Mouse (Mus musculus) layer of hippocampus, adult 18-20 months (tissue): ENCODE measurements at regions not wholly inside any gene's neighbourhood (a gene's known extent, or its start where the extent isn't known, plus 50 kb on each side); places are given as distances from the start of the nearest gene placed in this dataset.

Experiments used
- DNase-seq, 2 experiments: peaks; one replicate each; pipeline ENCODE4 v3.0.0; 2022; ENCODE audit warnings: low spot score in 2 of 2

DNA sequence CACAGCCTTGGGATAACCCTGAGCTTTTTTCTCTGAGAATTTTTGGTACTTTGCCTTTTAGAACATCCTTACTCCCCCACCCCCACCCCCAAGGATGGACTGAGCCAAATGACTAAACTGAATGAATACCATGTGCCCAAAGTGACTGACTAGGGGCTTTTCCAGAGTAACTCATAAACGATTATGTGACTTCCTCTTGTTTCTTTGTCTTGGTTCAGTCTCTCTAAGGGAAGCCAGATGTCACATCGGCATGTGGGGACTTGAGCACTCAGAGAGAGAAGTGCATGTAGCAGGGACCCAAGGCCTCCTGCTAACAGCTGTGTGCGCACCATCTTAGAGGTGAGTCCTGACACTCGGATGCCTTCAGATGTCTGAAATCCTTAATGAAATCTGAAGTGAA lies 63.8 kb upstream of the Gm47985 start:
- no peak for DNase-seq

DNA sequence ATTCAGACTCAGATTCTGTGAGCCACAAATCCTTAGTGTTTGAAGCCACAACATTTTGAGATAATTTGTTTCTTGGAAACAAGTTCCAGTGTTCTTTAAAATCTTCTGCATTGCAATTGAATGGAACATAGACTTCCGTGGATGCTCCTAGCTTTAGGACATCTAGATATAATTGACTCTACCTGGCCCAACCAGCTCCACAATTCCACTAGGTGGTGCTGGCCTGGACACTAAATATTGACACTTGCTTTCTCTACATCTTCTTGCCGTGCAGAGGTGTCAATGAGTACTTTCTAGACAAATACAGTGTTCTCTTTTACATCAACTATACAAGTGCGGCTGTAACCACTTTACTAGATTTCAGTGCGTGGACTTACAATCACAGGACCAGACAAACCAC lies 63.4 kb upstream of the Gm47985 start:
- DNase-seq = no peak

DNA sequence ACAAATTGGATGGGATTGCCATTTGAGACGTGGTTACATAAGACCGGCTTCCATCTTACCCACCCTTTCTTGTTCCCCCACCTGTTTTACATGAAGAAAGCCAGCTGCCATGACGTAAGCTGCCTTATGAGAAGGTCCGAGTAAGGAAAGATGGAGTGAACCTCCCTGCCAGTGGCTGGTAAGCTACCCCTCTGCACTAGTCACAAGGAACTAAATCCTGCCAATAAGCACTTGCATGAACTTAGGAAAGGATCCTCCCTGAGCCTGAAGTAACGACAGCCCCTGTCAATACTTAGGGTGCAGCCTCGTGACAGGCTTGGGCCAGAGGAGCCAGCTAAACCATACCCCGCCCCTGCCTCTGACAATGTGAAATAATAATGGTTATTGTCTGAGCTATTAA lies 62.8 kb upstream of the Gm47985 start:
- DNase-seq = no peak

DNA sequence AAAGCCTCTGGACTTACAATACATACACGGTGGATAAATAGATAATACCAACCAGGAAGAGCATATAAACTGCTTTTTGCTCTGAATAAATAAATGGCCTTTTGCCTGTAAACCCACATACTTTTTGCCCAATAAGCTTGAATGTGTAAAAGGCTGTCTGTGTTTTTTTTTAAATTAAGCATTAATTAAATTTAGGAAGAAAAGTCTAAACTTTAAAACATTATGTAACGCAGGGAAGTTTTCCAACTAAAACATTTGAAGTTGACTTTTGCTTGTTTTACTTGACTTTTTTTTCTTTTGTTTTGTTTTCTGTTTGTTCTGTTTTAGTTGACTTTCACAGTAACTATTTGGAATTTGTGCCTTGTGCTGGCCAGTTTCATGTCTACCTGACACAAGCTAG lies 60.7 kb upstream of the Gm47985 start:
- no peak for DNase-seq

DNA sequence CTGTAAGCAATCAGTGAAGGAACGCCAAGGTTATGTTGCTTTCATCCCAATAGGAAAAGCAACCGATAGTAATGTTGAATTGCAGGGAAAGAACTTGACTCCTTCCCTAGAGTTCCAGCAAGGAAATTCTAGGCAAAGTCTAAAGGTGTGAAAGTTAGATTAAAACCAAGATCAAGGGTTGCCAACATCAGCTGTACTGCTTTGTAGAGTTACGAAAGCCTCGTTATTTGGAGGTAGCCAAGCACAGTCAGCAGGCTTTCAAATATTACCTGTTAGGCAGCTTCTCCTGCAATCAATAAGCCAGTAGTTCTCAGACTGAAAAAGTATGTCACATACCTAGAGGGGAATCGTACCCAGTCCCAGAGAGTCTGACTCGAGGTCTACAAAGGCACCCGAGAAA lies 58.4 kb upstream of the Gm47985 start:
- DNase-seq = no peak

DNA sequence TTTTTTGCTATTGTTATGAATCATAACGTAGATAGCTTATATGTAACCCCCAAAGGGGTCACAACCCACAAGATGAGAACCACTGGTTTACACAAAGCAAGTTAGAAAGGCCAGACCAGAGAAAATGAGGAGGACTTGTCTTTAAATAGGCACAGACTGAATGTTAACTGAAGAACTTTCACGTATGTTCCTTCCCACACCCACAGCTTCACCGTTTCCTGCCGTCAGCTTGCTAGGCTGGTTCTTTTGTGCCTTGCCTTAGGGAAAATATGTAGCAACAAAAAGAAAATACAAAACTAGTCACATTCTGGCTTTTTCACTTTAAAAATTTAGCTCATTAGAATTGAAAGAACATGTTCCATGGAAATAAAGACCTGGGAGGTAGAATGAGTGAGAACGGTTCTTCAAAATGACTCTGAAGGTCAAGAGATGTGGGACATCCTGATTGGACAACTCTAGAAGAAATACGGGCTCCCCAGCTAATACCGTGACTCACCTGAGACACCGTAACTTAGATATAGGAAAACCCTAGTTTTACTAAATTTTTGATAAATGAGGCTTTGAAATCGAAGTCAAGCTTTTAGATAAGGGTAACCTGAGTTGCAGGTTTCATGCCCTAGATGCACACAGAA lies 57.2 kb upstream of the Gm47985 start:
- DNase-seq = no peak

DNA sequence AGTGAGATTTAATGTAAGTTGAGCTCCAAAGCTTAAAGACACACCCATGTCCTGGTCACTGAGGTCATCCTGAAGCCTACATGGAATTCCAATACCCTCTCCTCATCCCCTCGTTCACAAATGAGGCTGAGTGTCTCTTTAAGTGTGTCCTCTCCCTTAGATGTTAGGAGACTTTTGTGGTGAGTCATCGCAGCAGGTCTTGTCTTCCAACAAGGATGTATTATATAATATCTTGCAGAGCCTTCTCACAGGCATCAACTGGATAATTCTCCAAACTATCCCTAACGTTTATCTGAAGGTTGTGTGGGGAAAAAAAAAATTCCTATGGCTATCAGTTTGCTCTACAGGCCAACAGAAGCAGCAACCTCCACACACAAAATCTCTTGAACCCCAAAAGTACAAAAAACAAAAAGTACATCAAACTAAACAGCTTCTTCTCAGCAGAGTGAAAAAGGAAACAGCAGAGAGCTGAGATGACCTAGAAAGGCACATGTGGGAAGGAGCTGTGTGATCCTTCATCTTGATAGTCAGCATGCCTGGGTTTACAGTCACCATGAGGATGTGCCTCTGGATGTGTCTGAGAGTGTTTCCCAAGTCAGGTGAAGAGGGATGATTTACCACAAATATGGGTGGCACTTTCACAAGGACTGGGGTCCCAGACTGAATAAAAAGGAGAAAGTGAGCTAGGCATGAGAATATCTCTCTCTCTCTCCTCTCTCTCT lies 56.4 kb upstream of the Gm47985 start:
- DNase-seq = no peak

DNA sequence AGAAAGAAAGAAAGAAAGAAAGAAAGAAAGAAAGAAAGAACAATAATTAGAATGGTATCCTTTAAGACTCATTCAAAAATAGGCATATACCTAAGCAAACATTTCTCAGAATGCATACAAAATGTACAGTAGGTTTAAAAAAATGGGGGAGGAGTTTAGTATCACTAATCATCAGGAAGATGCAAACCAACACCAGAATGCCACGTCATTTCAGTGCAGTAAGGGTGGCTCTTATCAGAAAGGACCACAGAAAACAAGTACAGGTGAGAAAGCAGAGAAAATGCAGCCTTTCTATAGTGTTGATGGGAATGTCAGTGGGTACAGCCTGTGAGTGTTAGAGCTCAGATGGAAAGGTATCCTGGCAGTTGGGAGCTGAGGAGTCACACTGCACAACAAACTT lies 55.6 kb upstream of the Gm47985 start:
- DNase-seq = no peak

DNA sequence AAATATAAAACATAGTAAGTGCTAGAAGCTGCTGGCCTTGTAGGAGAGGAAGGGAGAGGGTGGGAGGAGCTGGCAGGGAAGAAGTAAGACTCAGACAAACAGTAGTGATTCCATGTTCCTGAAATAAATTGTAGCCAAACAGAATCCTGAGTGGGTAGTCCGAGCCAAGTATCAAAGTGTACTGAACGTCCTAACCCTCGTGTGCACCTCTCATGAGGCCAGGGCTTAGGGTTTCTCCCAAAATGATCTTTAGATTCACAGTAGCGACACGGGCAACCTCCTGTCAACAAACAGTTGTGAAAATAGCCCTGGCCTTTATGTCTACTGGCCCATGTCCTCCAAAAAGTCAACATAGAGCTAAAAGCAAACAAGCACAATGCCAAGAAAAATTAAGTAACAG lies 54.3 kb upstream of the Gm47985 start:
- DNase-seq = no peak

DNA sequence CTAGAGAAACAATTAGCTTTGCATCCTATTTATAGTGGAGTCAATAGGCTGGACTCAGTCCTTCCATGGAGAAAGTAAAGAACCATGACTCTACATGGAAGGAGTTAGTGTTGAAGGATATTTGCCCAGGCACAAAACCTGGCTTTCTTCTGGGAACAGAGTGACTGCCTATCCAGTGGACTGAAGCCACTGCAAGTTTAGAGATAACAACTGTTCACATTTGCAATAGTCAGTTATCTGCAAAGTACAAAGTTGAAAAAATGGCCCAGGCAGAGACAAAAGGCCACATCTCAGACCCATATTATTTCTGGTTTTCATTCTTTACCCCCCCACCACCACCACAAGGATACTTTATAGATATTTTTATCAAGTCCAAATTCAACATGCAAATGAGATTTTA lies 53.4 kb upstream of the Gm47985 start:
- DNase-seq = no peak

DNA sequence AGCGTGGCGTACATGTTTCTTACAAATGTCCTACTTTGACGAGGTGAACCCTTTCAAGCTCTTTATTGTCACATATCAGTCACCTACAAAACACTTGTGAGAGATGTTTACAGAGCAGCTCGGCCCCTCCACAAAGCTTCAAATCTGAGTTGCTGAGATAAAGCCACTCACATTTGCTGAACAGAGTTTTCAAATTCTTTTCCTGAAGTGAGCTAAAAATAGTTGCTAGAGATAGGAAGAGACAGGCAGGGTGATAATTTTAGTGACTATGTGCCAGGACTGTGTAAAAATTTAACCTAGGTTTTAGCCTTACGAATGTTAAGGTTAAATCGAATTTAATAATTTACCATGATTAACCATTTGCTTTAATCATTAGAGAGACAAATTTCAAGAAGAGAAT lies 52.3 kb upstream of the Gm47985 start:
- DNase-seq = no peak

DNA sequence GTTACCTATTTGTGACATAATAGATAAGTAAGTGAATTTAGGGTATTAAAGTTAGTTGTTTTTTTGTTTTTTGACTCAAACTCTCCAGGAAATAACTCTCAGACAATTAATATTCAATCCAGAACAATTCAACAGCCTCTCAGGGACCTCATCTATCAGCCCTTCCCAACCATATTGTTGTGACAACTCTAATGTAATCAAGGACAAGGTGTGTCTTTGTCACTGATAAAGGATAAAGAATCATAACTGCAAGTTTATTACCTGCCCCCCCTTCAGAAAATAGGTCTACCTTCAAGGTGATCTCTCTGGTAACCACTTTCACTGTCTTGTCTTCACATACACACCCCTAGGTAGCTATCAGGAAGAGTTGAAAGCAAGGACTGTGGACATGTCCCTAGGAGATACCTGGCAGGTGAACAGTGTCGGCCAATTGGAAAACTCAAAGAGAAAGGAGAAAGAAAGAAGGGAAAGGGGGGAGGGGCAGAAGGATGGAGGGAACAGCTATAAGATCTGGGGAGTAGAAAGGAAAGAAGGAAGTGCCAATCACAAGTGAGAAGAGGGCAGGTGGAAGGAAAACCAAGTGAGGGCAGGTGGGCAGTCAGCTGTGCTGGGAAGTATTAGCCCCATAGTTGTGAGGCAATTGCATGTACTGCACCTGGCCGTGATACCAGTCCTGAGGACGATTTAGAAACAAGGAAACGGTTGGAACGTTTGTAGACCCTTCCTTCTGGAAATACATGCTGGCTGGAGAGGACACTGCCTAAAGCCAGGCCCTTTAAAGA lies 51.3 kb upstream of the Gm47985 start:
- no peak for DNase-seq

DNA sequence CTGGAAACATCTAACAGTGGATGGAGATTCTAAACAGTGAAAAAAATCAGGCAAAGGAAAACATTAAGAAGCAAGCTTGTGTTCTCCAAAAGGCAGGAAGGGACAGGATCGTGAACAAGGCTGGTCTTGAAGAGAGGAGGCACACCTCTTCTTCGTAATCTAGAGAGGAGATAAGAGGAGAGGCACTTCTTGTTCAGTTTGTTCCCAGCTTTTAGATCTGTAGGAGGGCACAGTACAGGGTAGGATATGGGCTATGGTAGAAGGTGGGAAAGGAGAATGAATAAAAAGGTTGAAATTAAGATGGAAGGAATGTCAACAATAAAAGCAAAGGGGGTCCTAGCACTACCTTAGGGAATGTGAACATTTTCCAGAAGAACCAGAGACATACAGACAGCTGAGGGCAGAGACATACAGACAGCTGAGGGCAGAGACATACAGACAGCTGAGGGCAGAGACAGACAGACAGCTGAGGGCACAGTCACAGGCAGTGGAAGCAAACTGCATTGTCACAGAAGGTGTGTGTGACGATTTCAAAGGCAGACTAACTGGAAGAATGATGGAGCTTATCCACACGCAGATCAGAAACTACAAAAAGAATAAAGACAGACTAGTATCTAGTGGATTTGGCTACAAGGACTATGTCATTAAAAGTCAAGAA lies 50.6 kb upstream of the Gm47985 start:
- no peak for DNase-seq
